Mouse (Mus musculus): ENCODE results near the gene Tuba4a.
"Not testable (repeated sequence)": the region's sequence is repeated elsewhere in the genome, so short reads cannot be mapped to it uniquely, and the experiment has no call there.

Tuba4a gene

GRCm38 (mm10) chr1:75234606-75235005 lies 14.9 kb upstream of the Tuba4a start:
- DNase-seq (ENCODE audit: low spot score) = peak; percentile 75

- not testable (repeated sequence) for DNase-seq (ENCODE audit: low spot score)
Measured at GRCm38 (mm10) chr1:75232489-75232888, 12.8 kb upstream of the Tuba4a start.

- no peak for DNase-seq (ENCODE audit: low spot score)
Measured at GRCm38 (mm10) chr1:75231664-75232152, 12.0 kb upstream of the Tuba4a start, which contains the start of gene A630095N17Rik. A630095N17Rik (minus strand) TSS chr1:75232102.

DNA sequence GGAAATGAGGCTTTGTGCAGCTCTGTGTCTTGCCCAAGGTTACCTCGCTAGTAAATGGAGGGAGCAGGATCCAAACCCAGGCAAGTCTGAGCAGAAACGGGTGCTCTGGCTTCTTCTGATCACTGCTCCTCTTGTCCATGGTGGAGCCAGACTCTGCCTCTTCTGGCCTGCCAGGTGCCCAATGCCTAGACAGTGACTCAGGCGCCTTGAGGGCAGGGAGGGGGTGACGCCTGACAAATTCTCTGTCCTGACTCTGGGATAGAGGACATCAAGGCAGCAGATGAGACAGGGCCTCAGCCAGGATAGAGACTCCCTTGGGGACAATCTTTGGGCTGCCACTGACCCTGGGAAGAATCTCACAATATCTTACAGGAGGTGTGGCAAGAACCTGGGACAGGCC lies 11.6 kb upstream of the Tuba4a start:
- no peak for DNase-seq (ENCODE audit: low spot score)

GRCm38 (mm10) chr1:75230335-75230994 lies 10.8 kb upstream of the Tuba4a start:
- DNase-seq (ENCODE audit: low spot score) = no peak

DNA sequence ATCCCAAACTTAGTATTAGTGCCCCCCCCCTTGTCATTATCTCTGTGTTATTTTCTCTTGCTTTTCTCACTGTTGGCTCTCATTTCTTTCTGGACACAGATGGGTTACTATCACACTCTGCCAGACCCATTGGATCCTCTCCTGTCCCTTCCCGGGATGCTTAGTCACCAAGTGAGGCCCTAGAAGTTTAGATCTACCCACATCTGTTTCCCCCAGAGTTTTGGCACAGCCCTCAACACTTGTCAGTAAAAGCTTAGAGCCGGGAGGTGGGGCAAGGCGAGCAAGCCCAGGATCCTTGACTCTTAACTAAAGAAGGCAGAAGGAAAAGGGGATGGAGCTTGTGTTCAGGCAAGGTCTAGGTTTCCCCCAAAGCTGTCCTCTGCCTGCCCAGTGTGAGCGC lies 9.5 kb upstream of the Tuba4a start:
- no peak for DNase-seq (ENCODE audit: low spot score)

DNA sequence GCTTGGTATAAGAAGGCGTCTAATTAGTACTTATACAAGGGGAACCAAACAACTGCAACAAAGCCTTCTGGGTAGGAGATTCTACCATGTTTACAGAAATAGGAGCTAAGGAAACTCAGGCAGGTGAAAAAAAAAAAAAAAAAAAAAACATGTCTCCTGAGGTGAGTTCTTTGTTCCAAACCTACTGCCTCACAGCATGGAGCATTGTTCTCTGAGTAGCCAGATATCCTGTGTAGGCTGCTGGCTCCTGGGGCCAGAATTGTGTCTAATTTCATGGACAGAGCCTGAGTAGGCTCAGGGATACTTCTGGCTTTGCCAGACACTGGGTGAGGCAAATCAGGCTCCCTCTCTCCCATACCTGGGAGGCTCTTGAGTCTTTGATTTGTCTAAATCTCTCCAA lies 8.0 kb upstream of the Tuba4a start:
- no peak for DNase-seq (ENCODE audit: low spot score)

GRCm38 (mm10) chr1:75226138-75226537 lies 6.5 kb upstream of the Tuba4a start:
- no peak for DNase-seq (ENCODE audit: low spot score)

DNA sequence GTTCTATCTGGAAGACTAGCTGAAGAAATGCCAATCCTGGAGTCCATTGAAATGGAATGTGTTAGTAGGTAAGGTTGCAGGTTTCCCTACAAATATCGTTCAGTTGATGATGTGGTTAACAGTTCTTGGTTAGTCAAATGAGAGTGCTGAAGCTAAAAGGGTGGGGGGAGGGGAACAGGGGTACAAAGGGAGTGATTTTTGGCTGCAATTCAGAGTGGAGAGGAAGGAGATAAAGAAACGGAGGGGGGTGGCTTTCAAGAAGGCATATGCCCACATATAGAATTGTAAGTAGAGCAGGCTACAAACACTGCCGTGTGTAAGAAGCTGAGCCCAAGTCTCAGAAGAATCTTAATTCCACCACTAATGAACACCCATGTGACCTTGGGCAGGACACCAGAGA lies 5.8 kb upstream of the Tuba4a start:
- DNase-seq (ENCODE audit: low spot score) = no peak

GRCm38 (mm10) chr1:75223532-75223931 lies 3.9 kb upstream of the Tuba4a start:
- DNase-seq (ENCODE audit: low spot score) = no peak

GRCm38 (mm10) chr1:75222926-75223325 lies 3.3 kb upstream of the Tuba4a start:
- DNase-seq (ENCODE audit: low spot score) = no peak

- no peak for DNase-seq (ENCODE audit: low spot score)
Measured at GRCm38 (mm10) chr1:75221538-75221937, 1.9 kb upstream of the Tuba4a start.

- no peak for DNase-seq (ENCODE audit: low spot score)
Measured at GRCm38 (mm10) chr1:75219078-75219477, 587 bp downstream of the Tuba4a start.

DNA sequence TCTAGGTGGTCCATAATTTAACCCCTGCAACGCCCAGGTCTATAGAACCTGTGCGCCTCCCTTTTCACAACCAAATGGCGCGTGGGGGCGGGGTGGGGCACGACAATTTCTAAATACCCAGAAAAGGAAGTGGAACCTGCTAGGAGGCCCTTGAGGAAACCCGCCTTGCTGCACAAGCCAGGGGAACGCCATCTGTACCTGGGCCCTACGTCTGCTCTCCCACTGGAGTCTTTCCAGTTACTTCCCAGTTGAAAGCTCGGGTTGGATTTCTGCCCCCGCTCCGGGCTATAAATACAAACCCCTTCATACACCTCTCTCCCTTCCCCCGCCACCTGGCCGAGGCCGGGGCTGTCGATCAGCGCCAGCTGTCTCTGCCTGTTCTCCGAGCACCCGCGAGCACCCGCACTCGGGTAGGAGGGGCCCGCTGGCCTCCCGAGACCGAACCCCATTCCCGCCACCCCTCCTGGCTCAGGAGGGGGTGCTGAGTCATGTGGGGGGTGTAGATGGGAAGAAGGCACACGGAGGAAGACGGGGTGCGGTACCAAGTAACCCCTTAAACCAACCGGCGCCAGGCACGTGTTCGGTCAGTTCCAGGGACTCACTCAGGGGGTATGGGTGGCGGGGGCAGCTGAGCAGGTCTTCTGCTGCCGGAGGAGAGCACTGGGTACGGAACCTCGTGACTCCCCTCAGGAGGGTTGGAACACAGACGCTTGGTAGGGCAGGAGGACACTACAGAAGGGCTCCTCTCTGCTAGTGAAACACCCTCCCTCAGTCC lies 1.3 kb downstream of the Tuba4a start:
- no peak for DNase-seq (ENCODE audit: low spot score)

- DNase-seq (ENCODE audit: low spot score) = no peak
Measured at GRCm38 (mm10) chr1:75217893-75218226, 1.8 kb downstream of the Tuba4a start.

DNA sequence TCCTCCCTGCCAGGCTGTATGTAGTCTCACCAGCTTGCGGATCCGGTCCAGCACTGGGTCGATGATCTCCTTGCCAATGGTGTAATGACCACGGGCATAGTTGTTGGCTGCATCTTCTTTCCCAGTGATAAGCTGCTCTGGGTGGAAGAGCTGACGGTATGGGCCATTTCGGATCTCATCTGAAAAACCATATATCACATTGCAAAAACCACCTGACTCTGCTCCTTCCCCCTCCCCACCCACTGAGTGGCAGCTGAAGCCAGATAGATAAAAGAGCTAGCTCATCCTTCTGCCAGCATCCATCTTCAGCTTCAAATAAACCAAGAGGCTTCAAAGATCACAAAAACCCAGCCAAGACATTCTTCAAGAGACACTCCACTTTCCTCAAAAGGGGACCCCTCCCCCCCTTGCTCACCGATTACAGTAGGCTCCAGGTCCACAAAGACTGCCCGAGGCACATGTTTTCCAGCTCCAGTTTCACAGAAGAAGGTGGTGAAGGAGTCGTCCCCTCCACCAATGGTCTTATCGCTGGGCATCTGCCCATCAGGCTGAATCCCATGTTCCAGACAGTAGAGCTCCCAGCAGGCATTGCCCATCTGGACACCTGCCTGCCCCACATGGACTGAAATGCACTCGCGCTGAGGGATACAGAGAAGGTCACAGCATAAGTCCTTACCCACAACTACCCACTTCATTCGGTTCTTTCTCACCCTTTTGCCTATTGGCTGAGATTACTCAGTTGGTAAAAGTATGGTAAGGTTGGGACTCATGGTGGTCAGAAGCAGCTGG lies 2.7 kb downstream of the Tuba4a start:
- DNase-seq (ENCODE audit: low spot score) = no peak

GRCm38 (mm10) chr1:75215785-75216184 lies 3.9 kb downstream of the Tuba4a start:
- no peak for DNase-seq (ENCODE audit: low spot score)

DNA sequence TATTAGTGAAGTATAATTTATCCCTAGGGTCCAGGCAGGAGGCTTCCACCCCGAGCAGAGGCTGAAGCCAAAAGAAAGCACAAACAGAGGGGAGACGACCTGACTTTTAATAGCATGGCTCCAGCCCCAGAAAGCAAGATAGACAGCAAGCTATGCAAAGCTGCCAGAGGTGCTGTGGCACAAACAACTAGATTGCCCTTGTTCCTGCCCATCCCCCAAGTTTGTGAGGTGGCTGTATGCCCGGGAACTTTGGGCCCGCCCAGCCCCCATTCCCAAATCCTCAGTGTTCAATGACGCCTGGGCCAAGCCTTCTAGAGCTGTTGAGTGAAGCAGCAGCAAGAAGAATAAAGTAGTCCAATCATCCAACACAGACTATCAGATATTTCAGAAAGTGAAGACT lies 4.8 kb downstream of the Tuba4a start:
- no peak for DNase-seq (ENCODE audit: low spot score)

- DNase-seq (ENCODE audit: low spot score) = no peak
Measured at GRCm38 (mm10) chr1:75214442-75214841, 5.2 kb downstream of the Tuba4a start.

DNA sequence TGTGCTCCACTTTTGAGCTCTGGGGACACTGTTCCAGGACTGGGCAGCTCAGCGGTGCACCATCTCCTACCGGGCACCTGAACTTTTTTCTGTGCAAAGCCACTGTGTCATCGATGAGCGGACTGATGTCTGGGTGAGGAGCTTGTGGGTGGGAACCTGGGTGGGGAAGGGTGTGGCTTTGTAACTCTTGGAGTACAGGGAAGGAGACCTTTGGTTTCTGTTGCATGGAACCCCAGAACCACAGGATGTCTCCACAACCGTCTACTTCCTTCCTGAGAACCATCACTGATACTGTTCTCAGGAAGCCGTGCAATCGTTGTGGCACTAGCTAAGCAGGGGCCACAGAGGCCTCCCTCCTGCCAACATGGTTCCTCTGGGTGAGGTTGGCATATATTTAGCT lies 6.6 kb downstream of the Tuba4a start:
- DNase-seq (ENCODE audit: low spot score) = no peak

GRCm38 (mm10) chr1:75212542-75212941 lies 7.1 kb downstream of the Tuba4a start:
- DNase-seq (ENCODE audit: low spot score) = no peak

DNA sequence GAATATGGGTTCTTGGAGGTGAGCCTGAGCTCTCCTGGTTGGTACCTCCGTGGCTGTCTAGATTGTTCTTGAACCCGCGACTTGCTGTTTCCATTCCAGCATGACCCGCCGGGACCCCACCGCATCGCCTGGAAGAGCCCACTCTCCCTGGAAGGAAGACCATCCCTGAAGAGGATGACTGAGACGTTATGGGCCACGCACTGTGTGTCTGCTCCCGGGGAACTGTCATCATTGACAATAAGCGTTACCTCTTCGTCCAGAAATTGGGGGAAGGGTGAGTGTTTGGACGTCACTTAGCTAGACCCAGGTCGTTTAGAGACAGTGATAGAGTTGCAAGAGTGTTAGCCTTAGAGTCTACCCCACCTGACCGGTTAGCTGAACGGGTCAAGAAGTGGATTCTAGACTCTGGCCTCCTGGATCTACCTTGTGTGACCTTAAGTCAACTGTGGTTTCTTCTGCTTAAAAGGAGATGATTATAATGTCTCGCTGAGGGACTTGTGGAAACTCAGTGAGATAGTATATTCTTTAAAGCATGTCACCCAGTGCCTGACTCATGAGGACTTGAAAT lies 8.4 kb downstream of the Tuba4a start:
- DNase-seq (ENCODE audit: low spot score) = no peak
